Mouse (Mus musculus): Measurements from ENCODE around the gene Fgd2.

DNA sequence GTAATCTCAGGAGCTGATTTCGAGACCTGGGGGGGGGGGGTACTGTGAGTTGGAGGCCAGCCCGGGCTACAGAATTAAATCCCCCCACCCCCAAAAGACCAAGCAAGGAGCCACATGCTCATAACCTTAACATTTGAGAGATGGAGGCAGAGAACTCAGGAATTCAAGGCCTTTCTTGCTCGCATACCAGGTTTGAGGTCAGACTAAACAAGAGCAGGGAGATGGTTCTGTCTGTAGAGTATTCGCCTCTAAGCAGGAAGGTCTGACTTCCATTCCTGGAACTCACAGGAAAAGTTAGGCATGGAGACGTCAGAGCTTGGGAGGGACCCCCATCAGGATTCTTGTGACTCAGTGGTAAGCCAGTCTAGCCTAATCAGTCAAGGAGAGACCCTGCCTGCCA lies 39.3 kb downstream of the Fgd2 start:
- no peak for TF ChIP-seq POLR2A (IDR thresholded peaks at IDR 0.05; ENCODE audit: borderline replicate concordance, control insufficient read depth, low read depth, low read length)
- TF ChIP-seq CTCF (IDR thresholded peaks at IDR 0.05; ENCODE audit: control insufficient read depth, insufficient read depth, low read length): no peak
